Mouse (Mus musculus) hindbrain, embryonic 10.5 days (tissue): ENCODE results near the gene Thap2. TPM values are rescaled to one million over a fixed set of nuclear protein-coding genes. Genes with fewer than 3 reads are reported as not detected.

ENCODE experiments used
- DNase-seq: peaks from one replicate; pipeline ENCODE4 v3.0.0-alpha.2; 2017; ENCODE audit warnings: low spot score
- H3K27ac ChIP-seq: fragments of 300-500 bp; sonication (generic); 2 replicates; pipeline ENCODE4 v1.5.1; 2016; ENCODE audit warnings: mild to moderate bottlenecking, moderate library complexity
- H3K27me3 ChIP-seq: fragments of 300-500 bp; sonication (generic); 2 replicates; pipeline ENCODE4 v1.6.1; 2016; ENCODE audit warnings: mild to moderate bottlenecking; ENCODE audit not compliant: poor library complexity, insufficient read depth, severe bottlenecking
- H3K36me3 ChIP-seq: fragments of 300-500 bp; sonication (generic); 2 replicates; pipeline ENCODE4 v1.6.1; 2016; ENCODE audit warnings: mild to moderate bottlenecking, moderate library complexity
- H3K4me1 ChIP-seq: fragments of 300-500 bp; sonication (generic); replicated peaks from 2 replicates; pipeline ENCODE4 v1.6.1; 2016; ENCODE audit warnings: mild to moderate bottlenecking
- H3K4me3 ChIP-seq: fragments of 300-500 bp; sonication (generic); 2 replicates; pipeline ENCODE4 v1.5.1; 2016; ENCODE audit warnings: mild to moderate bottlenecking, moderate library complexity
- H3K9me3 ChIP-seq: fragments of 300-500 bp; sonication (generic); 2 replicates; pipeline ENCODE4 v1.6.1; 2016; ENCODE audit warnings: mild to moderate bottlenecking, moderate library complexity
- WGBS: fragments of 180-500 bp; shearing (Covaris S2); methylation state at CpG from one replicate; pipeline ENCODE4 v1.1.7; 2016; 5-methylcytosine and 5-hydroxymethylcytosine counted together
- polyA plus RNA-seq: library from polyadenylated mRNA; unstranded; fragments of >200 nt; fragmentation: Nextera tagmentation; extraction: Ambion mirVana; gene quantifications from 2 replicates; pipeline ENCODE4 v1.2.1, GENCODE M21; 2016

Gene Thap2
- 23.5 and 25.8 TPM in 2 replicates for polyA plus RNA-seq

DNA sequence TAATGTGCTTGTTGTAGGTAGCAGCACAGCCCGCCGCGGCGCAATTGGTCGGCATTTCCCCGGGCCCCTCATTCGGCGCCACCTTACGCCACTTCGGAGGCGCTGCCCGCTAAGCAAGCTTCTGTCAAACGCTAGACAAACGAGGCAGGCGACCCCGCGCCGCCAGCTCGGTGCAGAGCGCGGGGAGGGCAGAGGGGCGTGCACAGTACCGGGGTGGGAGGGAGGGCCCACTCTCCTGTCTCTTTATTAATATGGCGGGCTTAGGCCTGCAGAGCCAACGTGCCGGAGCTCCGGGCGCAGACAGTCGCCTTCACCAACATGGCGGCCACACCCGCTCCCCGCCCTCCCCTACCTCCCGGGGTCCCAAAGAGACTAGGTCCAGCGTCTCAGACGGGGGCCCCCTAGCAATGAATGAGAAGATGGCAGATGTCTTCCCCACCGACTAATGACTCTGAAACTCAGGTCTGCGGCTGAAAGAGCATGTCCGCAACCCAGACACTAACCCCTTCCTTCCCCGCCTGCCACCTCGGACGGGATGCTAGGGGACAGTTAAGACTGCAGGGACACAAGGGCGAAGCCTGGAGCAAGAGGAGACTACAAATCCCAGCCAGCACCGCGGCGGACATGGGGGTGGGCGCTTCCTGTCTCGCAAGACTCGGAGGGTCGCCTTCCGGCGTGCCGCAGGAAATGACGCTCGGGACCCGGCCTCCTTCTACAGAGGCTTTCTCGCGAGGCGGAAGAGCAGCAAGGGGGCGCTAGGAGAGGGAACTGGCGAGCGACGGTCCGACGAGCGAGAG lies at the start of gene Thap2, which contains the start of gene Zfc3h1:
Thap2 (minus strand) TSS at position 223 of the 797 bp plus-strand sequence.
Zfc3h1 (plus strand) TSS at position 739 of the 797 bp plus-strand sequence.
- under 1% methylated on average over 65 of the region's 65 CpGs for WGBS
- Histone ChIP-seq H3K9me3 (no peaks in the 10 kb centered on the region), H3K4me1 (peaks cover 46% of the 10 kb centered on the region), H3K27ac (peak within 1 kb of the TSS; percentile 97), H3K27me3 (no peaks in the 10 kb centered on the region), H3K4me3 (peak within 1 kb of the TSS; percentile 95), H3K36me3 (peaks cover 27% of the 10 kb centered on the region)
- DNase-seq: peak; percentile 99

DNA sequence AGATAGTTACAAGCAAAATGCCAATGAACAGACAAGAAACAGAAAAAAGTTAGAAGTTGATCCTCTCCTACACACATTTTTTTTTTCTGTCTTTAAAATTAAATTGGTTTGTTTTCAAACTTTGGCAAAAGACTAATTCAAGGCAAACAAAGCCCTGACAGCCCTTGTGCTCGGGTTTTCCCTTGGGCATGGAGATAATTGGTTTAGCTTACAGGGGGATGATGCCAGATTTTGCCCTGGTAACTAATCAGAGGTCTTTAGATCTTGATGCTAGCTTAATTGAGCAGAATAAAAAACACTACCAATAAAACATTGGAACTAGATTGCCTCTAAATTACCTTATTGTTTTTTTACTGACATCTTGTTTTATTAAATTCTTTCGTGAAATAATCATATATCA lies 41.1 kb upstream of the Thap2 start:
- 77% methylated on average over 2 of the region's 2 CpGs for WGBS
- no peak overlapping the region for H3K27ac ChIP-seq
- peaks cover 97% of the 10 kb centered on the region for H3K36me3 ChIP-seq
- H3K9me3 ChIP-seq: no peaks in the 10 kb centered on the region
- no peaks in the 10 kb centered on the region for H3K27me3 ChIP-seq
- H3K4me3 ChIP-seq: no peak overlapping the region
- no peaks in the 10 kb centered on the region for H3K4me1 ChIP-seq
- DNase-seq: no peak

- H3K36me3 ChIP-seq: peaks cover 96% of the 10 kb centered on the region
- DNase-seq: no peak
- H3K27me3 ChIP-seq: no peaks in the 10 kb centered on the region
- H3K4me3 ChIP-seq: no peak overlapping the region
- no peak overlapping the region for H3K27ac ChIP-seq
- no peaks in the 10 kb centered on the region for H3K9me3 ChIP-seq
- 83% methylated on average over 4 of the region's 4 CpGs for WGBS
- H3K4me1 ChIP-seq: no peaks in the 10 kb centered on the region
These were observed 37.7 kb upstream of the Thap2 start for GRCm38 (mm10) chr10:115421976-115422375.

GRCm38 (mm10) chr10:115414056-115414455 lies 29.8 kb upstream of the Thap2 start:
- H3K36me3 ChIP-seq: peaks cover 98% of the 10 kb centered on the region
- no peak for DNase-seq
- no peaks in the 10 kb centered on the region for H3K27me3 ChIP-seq
- H3K4me3 ChIP-seq: no peak overlapping the region
- no peaks in the 10 kb centered on the region for H3K9me3 ChIP-seq
- 94% methylated on average over 3 of the region's 3 CpGs for WGBS
- no peak overlapping the region for H3K27ac ChIP-seq
- H3K4me1 ChIP-seq: no peaks in the 10 kb centered on the region

GRCm38 (mm10) chr10:115413496-115413895 lies 29.3 kb upstream of the Thap2 start:
- Histone ChIP-seq H3K27me3 (no peaks in the 10 kb centered on the region), H3K27ac (no peak overlapping the region), H3K36me3 (peaks cover 98% of the 10 kb centered on the region), H3K4me1 (no peaks in the 10 kb centered on the region), H3K9me3 (no peaks in the 10 kb centered on the region), H3K4me3 (no peak overlapping the region)
- DNase-seq: no peak
- WGBS: 91% methylated on average over 2 of the region's 2 CpGs

DNA sequence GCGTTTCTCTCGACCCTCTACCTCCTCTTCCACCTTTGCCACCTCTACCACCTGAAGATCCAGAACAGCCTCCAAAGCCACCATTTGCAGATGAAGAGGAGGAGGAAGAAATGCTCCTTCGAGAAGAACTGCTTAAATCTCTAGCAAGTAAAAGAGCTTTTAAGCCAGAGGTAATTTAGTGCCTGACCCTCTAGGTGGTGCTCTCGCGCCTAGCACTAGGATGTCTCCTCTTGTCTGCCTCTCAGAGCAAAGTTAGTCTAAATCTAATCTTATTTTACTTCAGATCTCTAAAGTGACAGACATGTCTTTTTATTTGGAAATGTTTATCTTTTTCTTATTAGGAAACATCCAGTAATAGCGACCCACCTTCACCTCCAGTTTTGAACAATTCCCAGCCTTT lies 22.1 kb upstream of the Thap2 start:
- WGBS: 72% methylated on average over 6 of the region's 6 CpGs

DNA sequence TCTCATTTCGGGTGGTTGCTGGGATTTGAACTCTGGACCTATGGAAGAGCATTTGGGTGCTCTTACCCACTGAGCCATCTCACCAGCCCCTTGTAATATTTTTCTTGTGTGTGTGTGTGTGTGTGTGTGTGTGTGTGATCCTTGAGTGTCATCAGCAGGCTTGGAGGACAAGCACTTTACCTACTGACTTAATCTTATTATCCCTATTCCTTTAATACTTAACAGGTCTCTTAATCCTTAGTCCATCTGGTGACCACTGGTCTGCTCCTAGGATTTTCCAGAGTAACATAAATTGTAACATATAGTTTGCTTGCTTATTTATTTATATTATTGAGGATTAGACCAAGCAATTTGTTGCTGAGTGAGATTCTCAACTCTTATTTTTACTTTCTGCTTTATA lies 7.7 kb upstream of the Thap2 start:
- 83% methylated on average over 1 of the region's 1 CpGs for WGBS
- no peak overlapping the region for H3K4me3 ChIP-seq
- H3K27me3 ChIP-seq: no peaks in the 10 kb centered on the region
- no peak overlapping the region for H3K27ac ChIP-seq
- H3K9me3 ChIP-seq: no peaks in the 10 kb centered on the region
- H3K4me1 ChIP-seq: peaks cover 17% of the 10 kb centered on the region
- H3K36me3 ChIP-seq: peaks cover 76% of the 10 kb centered on the region
- no peak for DNase-seq

More for the DNA sequence above, 22.1 kb upstream of the Thap2 start:
- DNase-seq: peak; percentile 56
- Histone ChIP-seq H3K9me3 (no peaks in the 10 kb centered on the region), H3K27ac (no peak overlapping the region), H3K4me3 (no peak overlapping the region), H3K27me3 (no peaks in the 10 kb centered on the region), H3K36me3 (peaks cover 92% of the 10 kb centered on the region), H3K4me1 (no peaks in the 10 kb centered on the region)

DNA sequence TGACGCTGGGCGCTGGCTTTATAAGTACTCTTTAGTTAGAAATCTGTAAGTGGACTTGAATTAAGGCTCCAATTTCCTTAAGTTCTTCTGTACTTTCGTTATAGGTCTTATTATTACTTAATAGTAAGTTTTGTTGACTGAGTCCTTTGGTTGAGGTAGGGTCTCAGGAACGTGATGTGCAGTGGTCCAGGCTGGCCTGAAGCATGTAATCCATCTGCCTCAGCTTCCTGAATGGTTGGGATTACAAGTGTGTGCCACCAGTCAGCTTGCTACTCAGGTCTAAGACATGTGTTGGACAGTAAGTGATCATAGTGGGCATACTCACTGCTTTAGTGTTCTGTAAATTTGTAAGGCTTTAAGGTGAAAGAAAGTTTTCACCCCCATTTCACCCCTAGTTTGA lies 6.8 kb upstream of the Thap2 start:
- H3K9me3 ChIP-seq: no peaks in the 10 kb centered on the region
- WGBS: 93% methylated on average over 4 of the region's 4 CpGs
- peaks cover 25% of the 10 kb centered on the region for H3K4me1 ChIP-seq
- no peaks in the 10 kb centered on the region for H3K27me3 ChIP-seq
- peaks cover 68% of the 10 kb centered on the region for H3K36me3 ChIP-seq
- H3K4me3 ChIP-seq: no peak overlapping the region
- DNase-seq: no peak
- H3K27ac ChIP-seq: no peak overlapping the region

- no peaks in the 10 kb centered on the region for H3K9me3 ChIP-seq
- H3K4me3 ChIP-seq: no peak overlapping the region
- H3K4me1 ChIP-seq: peaks cover 28% of the 10 kb centered on the region
- no peak for DNase-seq
- WGBS: 89% methylated on average over 3 of the region's 3 CpGs
- no peaks in the 10 kb centered on the region for H3K27me3 ChIP-seq
- H3K27ac ChIP-seq: no peak overlapping the region
- peaks cover 40% of the 10 kb centered on the region for H3K36me3 ChIP-seq
These were observed 3.6 kb upstream of the Thap2 start for GRCm38 (mm10) chr10:115387891-115388290.

DNA sequence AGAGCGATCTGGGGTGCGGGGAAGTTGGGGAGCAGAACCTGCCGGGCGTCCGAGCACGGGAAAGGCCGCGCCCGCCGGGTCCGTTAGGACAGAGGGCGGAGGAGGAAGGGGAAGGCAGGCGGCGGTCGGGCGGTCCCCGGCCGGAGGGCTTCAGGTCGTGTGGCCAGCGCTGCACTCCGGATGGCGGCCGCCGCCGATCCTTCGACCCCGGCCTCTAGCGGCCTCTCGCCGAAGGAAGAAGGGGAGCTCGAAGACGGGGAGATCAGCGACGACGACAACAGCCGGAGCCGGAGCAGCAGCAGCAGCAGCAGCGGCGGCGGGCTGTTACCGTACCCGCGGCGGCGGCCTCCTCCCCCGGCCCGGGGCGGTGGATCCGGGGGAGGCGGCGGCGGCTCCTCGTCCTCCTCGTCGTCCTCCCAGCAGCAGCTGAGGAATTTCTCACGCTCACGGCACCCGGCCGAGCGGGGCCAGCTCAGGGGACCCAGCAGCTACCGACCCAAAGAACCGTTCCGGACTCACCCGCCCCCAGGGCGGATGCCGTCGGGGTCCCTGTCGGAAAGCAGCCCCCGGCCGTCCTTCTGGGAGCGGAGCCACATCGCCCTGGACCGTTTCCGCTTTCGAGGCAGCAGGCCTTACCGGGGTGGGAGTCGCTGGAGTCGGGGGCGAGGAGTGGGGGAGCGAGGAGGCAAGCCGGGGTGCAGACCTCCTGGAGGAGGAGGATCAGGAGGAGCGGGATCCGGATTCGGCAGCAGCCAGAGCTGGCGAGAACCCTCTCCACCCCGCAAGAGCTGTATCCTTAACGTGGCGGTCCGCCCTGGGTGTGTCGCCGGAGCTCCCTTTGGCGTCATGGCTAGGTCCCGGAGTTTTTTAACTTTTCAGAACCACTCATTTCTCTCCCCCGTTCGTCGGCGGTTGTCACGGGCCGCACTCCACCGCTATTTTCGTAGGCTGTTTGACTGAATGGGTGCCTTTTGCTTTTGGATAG lies 1.1 kb upstream of the Thap2 start:
- peak; percentile 74 for DNase-seq
- Histone ChIP-seq H3K27me3 (no peaks in the 10 kb centered on the region), H3K36me3 (peaks cover 27% of the 10 kb centered on the region), H3K9me3 (no peaks in the 10 kb centered on the region), H3K4me1 (peaks cover 46% of the 10 kb centered on the region), H3K27ac (peak overlapping the region; percentile 97), H3K4me3 (peak overlapping the region; percentile 95)
- WGBS: under 1% methylated on average over 101 of the region's 101 CpGs

- peaks cover 21% of the 10 kb centered on the region for H3K36me3 ChIP-seq
- peak overlapping the region; percentile 95 for H3K4me3 ChIP-seq
- H3K27me3 ChIP-seq: no peaks in the 10 kb centered on the region
- no peaks in the 10 kb centered on the region for H3K9me3 ChIP-seq
- WGBS: 4% methylated on average over 15 of the region's 15 CpGs
- H3K27ac ChIP-seq: peak overlapping the region; percentile 97
- peaks cover 46% of the 10 kb centered on the region for H3K4me1 ChIP-seq
- no peak for DNase-seq
These were observed 511 bp downstream of the Thap2 start for GRCm38 (mm10) chr10:115383644-115384220.

- H3K4me3 ChIP-seq: peak overlapping the region; percentile 95
- H3K36me3 ChIP-seq: peaks cover 15% of the 10 kb centered on the region
- WGBS: 31% methylated on average over 12 of the region's 12 CpGs
- DNase-seq: no peak
- no peaks in the 10 kb centered on the region for H3K27me3 ChIP-seq
- peak overlapping the region; percentile 97 for H3K27ac ChIP-seq
- no peaks in the 10 kb centered on the region for H3K9me3 ChIP-seq
- peaks cover 39% of the 10 kb centered on the region for H3K4me1 ChIP-seq
These were observed 1.2 kb downstream of the Thap2 start for GRCm38 (mm10) chr10:115382846-115383643.
